Mouse (Mus musculus): ENCODE measurements around the gene Zfp74. TPM values are rescaled to one million over a fixed set of nuclear protein-coding genes. Genes with fewer than 3 reads are reported as not detected.

Gene Zfp74
- total and polyA plus RNA-seq, 2 experiments: 2.6 to 2.7 TPM

- no peak overlapping the region for H3K27ac ChIP-seq (replicated peaks; ENCODE audit: insufficient read depth, low read depth, low read length)
- 99% methylated on average over 7 of the region's 7 CpGs for WGBS
- no peak for DNase-seq (ENCODE audit: extremely low read depth, low read depth, low spot score)
- H3K4me1 ChIP-seq (ENCODE audit: control insufficient read depth, insufficient read depth, low read length): no peaks in the 10 kb centered on the region
- no peak overlapping the region for H3K4me3 ChIP-seq (ENCODE audit: insufficient read depth, low read depth, low read length)
- peaks cover 16% of the 10 kb centered on the region for H3K36me3 ChIP-seq (ENCODE audit: control insufficient read depth, insufficient read depth, low read length)
- no peaks in the 10 kb centered on the region for H3K79me2 ChIP-seq (ENCODE audit: control insufficient read depth, insufficient read depth, low read length)
- TF ChIP-seq CTCF (IDR thresholded peaks at IDR 0.05; ENCODE audit: low read depth, low read length) (no peak), POLR2A (IDR thresholded peaks at IDR 0.05; ENCODE audit: extremely low read depth, insufficient read depth, low read length) (no peak)
- no peaks in the 10 kb centered on the region for H3K27me3 ChIP-seq (ENCODE audit: control insufficient read depth, insufficient read depth, low read length)
- no peak overlapping the region for H3K9ac ChIP-seq (ENCODE audit: low read depth, low read length)
Measured at GRCm38 (mm10) chr7:29890501-29890900, 63.4 kb downstream of the Zfp74 start.

- Histone ChIP-seq H3K36me3 (ENCODE audit: control insufficient read depth, insufficient read depth, low read length) (0 out of 2 replicates have a peak, but pooled peaks cover under 1% of the 10 kb centered on the region), H3K4me1 (ENCODE audit: control insufficient read depth, insufficient read depth, low read length) (no peaks in the 10 kb centered on the region), H3K27ac (replicated peaks; ENCODE audit: insufficient read depth, low read depth, low read length) (no peak overlapping the region), H3K9ac (ENCODE audit: low read depth, low read length) (no peak overlapping the region), H3K79me2 (ENCODE audit: control insufficient read depth, insufficient read depth, low read length) (no peaks in the 10 kb centered on the region), H3K27me3 (ENCODE audit: control insufficient read depth, insufficient read depth, low read length) (no peaks in the 10 kb centered on the region; the same call in 1 of the 2 replicates), H3K4me3 (ENCODE audit: insufficient read depth, low read depth, low read length) (no peak overlapping the region)
- WGBS: 93% methylated on average over 7 of the region's 7 CpGs
- no peak for DNase-seq (ENCODE audit: extremely low read depth, low read depth, low spot score)
- TF ChIP-seq POLR2A (IDR thresholded peaks at IDR 0.05; ENCODE audit: extremely low read depth, insufficient read depth, low read length) (no peak), CTCF (IDR thresholded peaks at IDR 0.05; ENCODE audit: low read depth, low read length) (no peak)
Measured at GRCm38 (mm10) chr7:29880916-29881315, 73.0 kb downstream of the Zfp74 start.

Other genes starting within 250 kb of the Zfp74 start
- gene Catsperg2, start 227.1 kb downstream of the Zfp74 start, total RNA-seq (2014; rRNA removed): not detected in 2 replicates
- gene Catsperg2, start 227.1 kb downstream of the Zfp74 start, polyA plus RNA-seq (2012; rRNA removed): not detected in 2 replicates
- 4.3 and 4.7 TPM in 2 replicates for gene Zfp84, start 185.5 kb downstream of the Zfp74 start, total RNA-seq (2014; rRNA removed)
- gene Zfp84, start 185.5 kb downstream of the Zfp74 start, polyA plus RNA-seq (2012; rRNA removed): 1.4 and 1.5 TPM in 2 replicates
- 1.3 and 1.5 TPM in 2 replicates for gene Zfp30, start 170.1 kb downstream of the Zfp74 start, total RNA-seq (2014; rRNA removed)
- 1.1 and 1.8 TPM in 2 replicates for gene Zfp30, start 170.1 kb downstream of the Zfp74 start, polyA plus RNA-seq (2012; rRNA removed)
- gene Zfp790, start 138.0 kb downstream of the Zfp74 start, total RNA-seq (2014; rRNA removed): 5.6 and 7.2 TPM in 2 replicates
- gene Zfp790, start 138.0 kb downstream of the Zfp74 start, polyA plus RNA-seq (2012; rRNA removed): 1.1 and 1.4 TPM in 2 replicates
- 0.54 and 0.65 TPM in 2 replicates for gene Zfp940, start 100.4 kb downstream of the Zfp74 start, total RNA-seq (2014; rRNA removed)
- 0.09 and 0.12 TPM in 2 replicates for gene Zfp940, start 100.4 kb downstream of the Zfp74 start, polyA plus RNA-seq (2012; rRNA removed)
- gene Zfp420, start 94.1 kb downstream of the Zfp74 start, total RNA-seq (2014; rRNA removed): 2.8 and 3.7 TPM in 2 replicates
- gene Zfp420, start 94.1 kb downstream of the Zfp74 start, polyA plus RNA-seq (2012; rRNA removed): 0.34 and 0.50 TPM in 2 replicates
- 3.6 and 4.6 TPM in 2 replicates for gene Zfp27, start 47.5 kb downstream of the Zfp74 start, total RNA-seq (2014; rRNA removed)
- gene Zfp27, start 47.5 kb downstream of the Zfp74 start, polyA plus RNA-seq (2012; rRNA removed): 1.1 and 1.3 TPM in 2 replicates
- gene Zfp383, start 45.9 kb downstream of the Zfp74 start, total RNA-seq (2014; rRNA removed): 2.4 and 3.2 TPM in 2 replicates
- 0.36 and 0.51 TPM in 2 replicates for gene Zfp383, start 45.9 kb downstream of the Zfp74 start, polyA plus RNA-seq (2012; rRNA removed)
- gene Zfp568, start 29.9 kb upstream of the Zfp74 start, total RNA-seq (2014; rRNA removed): 8.7 and 8.8 TPM in 2 replicates
- 4.3 and 4.9 TPM in 2 replicates for gene Zfp568, start 29.9 kb upstream of the Zfp74 start, polyA plus RNA-seq (2012; rRNA removed)
- 1.1 TPM in 2 replicates for gene Zfp14, start 97.3 kb upstream of the Zfp74 start, total RNA-seq (2014; rRNA removed)
- 0.49 and 0.65 TPM in 2 replicates for gene Zfp14, start 97.3 kb upstream of the Zfp74 start, polyA plus RNA-seq (2012; rRNA removed)
- gene Zfp82, start 118.8 kb upstream of the Zfp74 start, total RNA-seq (2014; rRNA removed): 0.40 and 0.46 TPM in 2 replicates
- gene Zfp82, start 118.8 kb upstream of the Zfp74 start, polyA plus RNA-seq (2012; rRNA removed): 0.04 and 0.14 TPM in 2 replicates
- 0.13 TPM in 1 of 2 replicates, not detected in the other for gene Gm26920, start 136.3 kb upstream of the Zfp74 start, total RNA-seq (2014; rRNA removed)
- not detected in 2 replicates for gene Gm26920, start 136.3 kb upstream of the Zfp74 start, polyA plus RNA-seq (2012; rRNA removed)
- 0.37 and 0.67 TPM in 2 replicates for gene Zfp566, start 136.4 kb upstream of the Zfp74 start, total RNA-seq (2014; rRNA removed)
- gene Zfp566, start 136.4 kb upstream of the Zfp74 start, polyA plus RNA-seq (2012; rRNA removed): 0.56 and 1.9 TPM in 2 replicates
- 19.0 and 19.6 TPM in 2 replicates for gene Zfp260, start 140.7 kb upstream of the Zfp74 start, total RNA-seq (2014; rRNA removed)
- 8.3 and 11.1 TPM in 2 replicates for gene Zfp260, start 140.7 kb upstream of the Zfp74 start, polyA plus RNA-seq (2012; rRNA removed)
- 0.54 and 0.74 TPM in 2 replicates for gene Zfp382, start 167.9 kb upstream of the Zfp74 start, total RNA-seq (2014; rRNA removed)
- 0.07 TPM in 1 of 2 replicates, not detected in the other for gene Zfp382, start 167.9 kb upstream of the Zfp74 start, polyA plus RNA-seq (2012; rRNA removed)
- gene Zfp146, start 215.7 kb upstream of the Zfp74 start, total RNA-seq (2014; rRNA removed): 16.3 and 20.8 TPM in 2 replicates
- 5.1 and 6.9 TPM in 2 replicates for gene Zfp146, start 215.7 kb upstream of the Zfp74 start, polyA plus RNA-seq (2012; rRNA removed)
- gene Cox7a1, start 230.1 kb upstream of the Zfp74 start, total RNA-seq (2014; rRNA removed): 6.1 and 9.7 TPM in 2 replicates
- gene Cox7a1, start 230.1 kb upstream of the Zfp74 start, polyA plus RNA-seq (2012; rRNA removed): 2.0 and 2.8 TPM in 2 replicates
- gene Capns1, start 244.7 kb upstream of the Zfp74 start, total RNA-seq (2014; rRNA removed): 65.5 and 73.6 TPM in 2 replicates
- gene Capns1, start 244.7 kb upstream of the Zfp74 start, polyA plus RNA-seq (2012; rRNA removed): 235 and 253 TPM in 2 replicates

All from liver, adult 2 months (tissue).